Mouse (Mus musculus) liver, postnatal 0 days (tissue): ENCODE results near the gene Hspb1. TPM values are rescaled to one million over a fixed set of nuclear protein-coding genes. Genes with fewer than 3 reads are reported as not detected.

ENCODE experiments used
- ATAC-seq: fragments of 200-750 bp; cut with Nextera tagmentation; 2 replicates; pipeline ENCODE4 v1.8.0; 2017; ENCODE audit warnings: mild to moderate bottlenecking, moderate library complexity
- DNase-seq: peaks from one replicate; pipeline ENCODE4 v3.0.0-alpha.2; 2016
- H3K27ac ChIP-seq: fragments of 300-500 bp; sonication (generic); 2 replicates; pipeline ENCODE4 v1.5.1; 2014; ENCODE audit warnings: antibody characterized with exemption, moderate library complexity, mild to moderate bottlenecking, low read depth
- H3K27me3 ChIP-seq: fragments of 300-500 bp; sonication (generic); 2 replicates; pipeline ENCODE4 v1.6.1; 2014; ENCODE audit warnings: low read length, control low read depth, mixed read lengths; ENCODE audit not compliant: insufficient read depth
- H3K36me3 ChIP-seq: fragments of 300-500 bp; sonication (generic); replicated peaks from 2 replicates; pipeline ENCODE4 v1.6.1; 2014; ENCODE audit warnings: mild to moderate bottlenecking, control low read depth, low read length, moderate library complexity, mixed read lengths; ENCODE audit not compliant: insufficient read depth
- H3K4me1 ChIP-seq: fragments of 300-500 bp; sonication (generic); 2 replicates; pipeline ENCODE4 v1.6.1; 2014; ENCODE audit warnings: antibody characterized with exemption, mild to moderate bottlenecking, control low read depth; ENCODE audit not compliant: insufficient read depth
- H3K4me2 ChIP-seq: fragments of 300-500 bp; sonication (generic); 2 replicates; pipeline ENCODE4 v1.6.1; 2014; ENCODE audit warnings: low read depth, mild to moderate bottlenecking, low read length, moderate library complexity, mixed read lengths
- H3K4me3 ChIP-seq: fragments of 300-500 bp; sonication (generic); 2 replicates; pipeline ENCODE4 v1.5.1; 2014; ENCODE audit warnings: low read depth, low read length
- H3K9ac ChIP-seq: fragments of 300-500 bp; sonication (generic); replicated peaks from 2 replicates; pipeline ENCODE4 v1.6.1; 2014; ENCODE audit warnings: mild to moderate bottlenecking, moderate library complexity
- H3K9me3 ChIP-seq: fragments of 300-500 bp; sonication (generic); 2 replicates; pipeline ENCODE4 v1.6.1; 2016; ENCODE audit warnings: mild to moderate bottlenecking, control low read depth, low read length, mixed read lengths
- CTCF ChIP-seq: sonication (generic); IDR thresholded peaks from 2 replicates; pipeline ENCODE4 v1.5.1; 2016; ENCODE audit warnings: antibody characterized with exemption, low read depth
- EP300 ChIP-seq: IDR thresholded peaks from 2 replicates; pipeline ENCODE4 v1.6.1; 2016; ENCODE audit warnings: antibody characterized with exemption, low read depth, mild to moderate bottlenecking
- WGBS: fragments of 180-500 bp; shearing (Covaris S2); extraction: QIAGEN DNeasy Blood & Tissue Kit; methylation state at CpG from one replicate; pipeline ENCODE4 v1.1.7; 2014; ENCODE audit not compliant: insufficient replicate concordance; 5-methylcytosine and 5-hydroxymethylcytosine counted together
- polyA plus RNA-seq: library from polyadenylated mRNA; unstranded; fragments of >200 nt; fragmentation: Nextera tagmentation; extraction: Ambion mirVana; gene quantifications from 2 replicates; pipeline ENCODE4 v1.2.1, GENCODE M21; 2015

Hspb1 gene
- polyA plus RNA-seq, 1 experiment from 2014 or later, result 4.5 TPM

- H3K9ac ChIP-seq, result no peak overlapping the region
- H3K36me3 ChIP-seq, result no peaks in the 10 kb centered on the region
- DNase-seq (no peak), ATAC-seq (no peak)
- H3K4me3 ChIP-seq, result peak overlapping the region; percentile 17; the same call in 1 of the 2 replicates
- peak overlapping the region; percentile 60; the same call in 1 of the 2 replicates for H3K4me2 ChIP-seq
- H3K9me3 ChIP-seq, result no peaks in the 10 kb centered on the region
- H3K27ac ChIP-seq, result no peak overlapping the region
- WGBS, result 5% methylated on average over 25 of the region's 27 CpGs
- no peak for TF ChIP-seq CTCF
- H3K4me1 ChIP-seq, result no peaks in the 10 kb centered on the region
- H3K27me3 ChIP-seq, result peaks cover 63% of the 10 kb centered on the region
These were observed 19.1 kb upstream of the Hspb1 start for GRCm38 (mm10) chr5:135868653-135869052.

- ATAC-seq (no peak), DNase-seq (no peak)
- Histone ChIP-seq H3K27me3 (peaks cover 65% of the 10 kb centered on the region), H3K4me3 (no peak overlapping the region), H3K9ac (no peak overlapping the region), H3K27ac (no peak overlapping the region), H3K9me3 (no peaks in the 10 kb centered on the region), H3K4me2 (no peak overlapping the region), H3K4me1 (no peaks in the 10 kb centered on the region), H3K36me3 (no peaks in the 10 kb centered on the region)
- 54% methylated on average over 13 of the region's 14 CpGs for WGBS
- TF ChIP-seq CTCF (no peak), EP300 (no peak)
These were observed 17.9 kb upstream of the Hspb1 start for GRCm38 (mm10) chr5:135869661-135870423.

GRCm38 (mm10) chr5:135870505-135870904 lies 17.2 kb upstream of the Hspb1 start:
- Histone ChIP-seq H3K9ac (no peak overlapping the region), H3K4me1 (no peaks in the 10 kb centered on the region), H3K4me2 (no peak overlapping the region), H3K36me3 (no peaks in the 10 kb centered on the region), H3K27me3 (peaks cover 58% of the 10 kb centered on the region), H3K4me3 (no peak overlapping the region), H3K27ac (no peak overlapping the region), H3K9me3 (no peaks in the 10 kb centered on the region)
- DNase-seq (no peak), ATAC-seq (no peak)
- WGBS, result 63% methylated on average over 5 of the region's 5 CpGs
- TF ChIP-seq CTCF (no peak), EP300 (no peak)

GRCm38 (mm10) chr5:135872996-135873395 lies 14.7 kb upstream of the Hspb1 start:
- Histone ChIP-seq H3K4me2 (no peak overlapping the region), H3K27ac (no peak overlapping the region), H3K27me3 (peaks cover 38% of the 10 kb centered on the region), H3K36me3 (no peaks in the 10 kb centered on the region), H3K9me3 (no peaks in the 10 kb centered on the region), H3K4me1 (peaks cover 10% of the 10 kb centered on the region), H3K4me3 (no peak overlapping the region), H3K9ac (no peak overlapping the region)
- no peak for TF ChIP-seq EP300
- TF ChIP-seq CTCF, result no peak
- DNase-seq, result no peak
- ATAC-seq, result no peak
- 21% methylated on average over 15 of the region's 16 CpGs for WGBS

- ATAC-seq, result no peak
- peaks cover 30% of the 10 kb centered on the region for H3K27me3 ChIP-seq
These were observed 14.0 kb upstream of the Hspb1 start for GRCm38 (mm10) chr5:135873753-135874152.

GRCm38 (mm10) chr5:135877180-135877579 lies 10.5 kb upstream of the Hspb1 start:
- H3K9ac ChIP-seq, result no peak overlapping the region
- H3K36me3 ChIP-seq, result no peaks in the 10 kb centered on the region
- no peaks in the 10 kb centered on the region for H3K9me3 ChIP-seq
- DNase-seq, result peak; percentile 62
- H3K27ac ChIP-seq, result no peak overlapping the region
- ATAC-seq, result no peak
- peak overlapping the region; percentile 70 for H3K4me2 ChIP-seq
- TF ChIP-seq EP300 (no peak), CTCF (peak; percentile 63)
- 11% methylated on average over 8 of the region's 8 CpGs for WGBS
- H3K4me1 ChIP-seq, result peaks cover 10% of the 10 kb centered on the region
- no peak overlapping the region for H3K4me3 ChIP-seq
- H3K27me3 ChIP-seq, result peaks cover 10% of the 10 kb centered on the region; the same call in 1 of the 2 replicates

More at GRCm38 (mm10) chr5:135873753-135874152, 14.0 kb upstream of the Hspb1 start:
- no peaks in the 10 kb centered on the region for H3K9me3 ChIP-seq
- DNase-seq, result no peak
- H3K4me2 ChIP-seq, result no peak overlapping the region
- no peak overlapping the region for H3K27ac ChIP-seq
- no peaks in the 10 kb centered on the region for H3K36me3 ChIP-seq
- H3K4me3 ChIP-seq, result no peak overlapping the region
- H3K9ac ChIP-seq, result no peak overlapping the region
- WGBS, result 36% methylated on average over 9 of the region's 9 CpGs
- TF ChIP-seq CTCF (no peak), EP300 (no peak)
- H3K4me1 ChIP-seq, result peaks cover 10% of the 10 kb centered on the region
